Mouse (Mus musculus): Measurements from ENCODE around the gene Brca1.
"Not testable (repeated sequence)": the region's sequence is repeated elsewhere in the genome, so short reads cannot be mapped to it uniquely, and the experiment has no call there.

Brca1 gene

DNA sequence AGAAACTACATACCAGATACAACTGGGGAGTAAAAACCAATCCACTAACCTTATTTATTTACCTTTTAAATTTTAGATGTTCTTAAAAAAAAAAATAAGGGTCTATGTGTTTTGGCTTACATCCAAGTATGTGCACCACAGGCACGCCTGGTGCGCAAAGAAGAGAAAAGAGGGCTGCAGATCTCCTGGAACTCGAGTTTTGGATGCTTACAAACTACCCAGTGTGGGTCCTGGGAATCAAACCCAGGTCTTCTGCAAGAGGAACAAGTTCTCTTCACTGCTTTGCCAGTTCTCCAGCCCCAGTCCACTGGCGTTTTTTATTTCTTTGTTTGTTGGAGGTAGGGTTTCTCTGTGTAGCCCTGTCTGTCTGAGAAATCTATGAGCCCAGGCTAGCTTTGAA, 25.1 kb downstream of the Brca1 start:
- no peak for DNase-seq

DNA sequence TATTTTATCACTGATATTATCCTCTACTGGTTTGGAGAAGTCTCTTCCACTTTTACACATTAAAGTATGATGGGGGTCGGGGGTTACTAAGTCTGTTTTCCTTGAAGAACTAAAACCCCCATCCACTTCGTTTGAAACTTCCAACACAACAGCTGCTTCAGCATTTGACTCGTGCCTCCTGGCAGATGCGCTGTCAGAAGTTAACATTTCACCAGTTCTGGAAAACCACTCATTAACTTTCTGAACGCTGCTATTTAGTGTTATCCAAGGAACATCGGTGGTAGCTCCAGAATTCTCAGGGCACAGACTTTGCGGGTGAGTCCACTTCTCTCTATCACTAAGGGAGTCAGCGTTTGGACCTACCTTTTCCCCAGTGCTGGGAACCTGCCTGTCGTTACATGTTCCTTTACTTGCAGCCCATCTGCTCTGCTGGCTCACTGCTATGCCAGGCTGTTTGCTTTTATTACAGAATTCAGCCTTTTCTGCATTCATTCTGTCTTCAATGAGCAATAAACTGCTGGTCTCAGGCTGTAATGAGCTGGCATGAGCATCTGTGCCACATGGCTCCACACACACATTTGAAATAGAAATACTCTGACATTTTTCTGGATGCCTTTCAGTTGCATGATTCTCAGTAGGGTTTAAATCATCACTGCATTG, 25.7 kb downstream of the Brca1 start:
- DNase-seq, result no peak

DNA sequence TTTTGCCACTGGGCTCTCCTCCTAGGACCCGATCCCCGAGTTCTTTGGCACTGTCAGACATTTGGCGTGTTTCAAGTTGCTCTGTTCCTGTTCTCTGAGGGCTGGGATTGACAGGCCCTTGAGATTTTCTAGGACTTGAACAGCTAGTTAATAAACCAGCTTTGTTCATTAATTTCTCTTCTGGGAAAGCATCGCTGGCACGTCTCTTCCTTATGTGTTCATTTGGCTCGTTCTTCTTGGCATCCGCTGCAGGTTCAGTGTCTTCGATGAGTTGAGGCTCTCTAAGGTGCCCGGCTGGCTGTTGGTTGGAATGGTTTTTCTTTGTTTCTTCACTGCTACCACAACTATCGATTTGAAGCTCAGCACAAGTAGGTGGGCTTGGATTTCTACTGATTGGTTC, 26.7 kb downstream of the Brca1 start:
- DNase-seq, result no peak

- no peak for DNase-seq
Measured at GRCm38 (mm10) chr11:101524446-101524845, 27.3 kb downstream of the Brca1 start.

DNA sequence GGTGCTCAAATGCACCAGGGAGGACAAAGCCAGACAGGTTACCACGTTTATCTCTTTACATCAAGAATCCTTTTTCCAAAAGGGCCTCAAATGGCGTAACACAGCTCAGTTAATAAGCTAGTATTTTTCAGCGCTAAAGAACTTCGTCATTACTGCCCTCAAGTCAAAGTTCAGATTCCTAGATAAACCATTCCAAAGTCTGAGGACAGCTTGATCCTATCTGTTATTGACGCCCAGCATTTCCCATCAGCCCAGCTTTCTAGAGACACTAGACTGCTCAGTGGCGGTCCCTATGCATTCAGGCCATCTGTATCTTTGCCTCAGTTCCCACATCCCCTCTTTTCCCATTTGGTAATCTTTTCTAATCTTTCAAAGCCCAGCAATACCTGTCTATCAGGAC, 32.4 kb downstream of the Brca1 start:
- DNase-seq, result no peak

GRCm38 (mm10) chr11:101518937-101519336, 32.8 kb downstream of the Brca1 start:
- DNase-seq, result no peak

DNA sequence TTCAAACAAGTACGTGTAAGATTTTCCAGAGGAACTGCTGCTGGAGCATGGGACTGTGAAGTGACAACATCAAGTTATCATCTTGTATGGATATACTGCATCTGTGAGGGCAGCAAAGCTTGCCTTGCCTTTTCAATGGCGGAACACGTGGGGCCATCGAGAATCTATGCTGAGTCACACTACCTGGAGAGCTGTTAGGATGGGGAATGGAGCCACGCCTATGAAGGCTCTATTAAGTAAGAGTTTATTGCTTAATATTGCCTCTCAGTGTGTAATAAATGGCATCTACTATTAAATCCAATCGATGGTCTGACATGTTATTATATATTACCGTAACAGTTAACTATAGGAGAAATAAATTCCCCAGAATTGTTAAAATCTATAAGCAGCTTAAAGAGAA, 44.7 kb downstream of the Brca1 start:
- DNase-seq, result no peak

DNA sequence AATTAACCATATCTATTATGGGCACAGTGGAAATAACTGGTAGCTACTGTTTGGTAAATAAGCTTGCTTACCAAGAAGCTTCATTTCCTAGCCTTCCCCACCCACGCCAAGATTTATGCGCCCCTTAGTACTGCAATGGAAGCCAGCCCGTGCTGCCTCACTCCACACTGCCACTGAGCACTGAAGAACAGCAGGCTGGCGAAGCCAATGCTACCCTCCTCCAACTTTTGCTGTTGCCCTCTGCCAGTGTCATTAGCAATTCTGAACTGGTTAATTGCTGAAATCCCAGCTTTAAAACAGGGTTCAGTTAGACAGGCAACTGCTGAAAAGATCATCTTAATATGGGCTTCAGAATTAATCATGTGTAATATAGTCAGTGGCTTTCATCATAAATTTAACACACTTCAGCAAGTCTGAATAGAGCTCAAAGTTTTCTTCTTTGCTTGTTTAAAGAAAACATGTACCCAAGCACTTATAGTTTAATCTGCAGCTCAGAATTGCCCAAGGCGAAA, 45.4 kb downstream of the Brca1 start:
- no peak for DNase-seq

GRCm38 (mm10) chr11:101486126-101486525, 65.6 kb downstream of the Brca1 start:
- DNase-seq, result no peak

GRCm38 (mm10) chr11:101485509-101486028, 66.2 kb downstream of the Brca1 start:
- no peak for DNase-seq

DNA sequence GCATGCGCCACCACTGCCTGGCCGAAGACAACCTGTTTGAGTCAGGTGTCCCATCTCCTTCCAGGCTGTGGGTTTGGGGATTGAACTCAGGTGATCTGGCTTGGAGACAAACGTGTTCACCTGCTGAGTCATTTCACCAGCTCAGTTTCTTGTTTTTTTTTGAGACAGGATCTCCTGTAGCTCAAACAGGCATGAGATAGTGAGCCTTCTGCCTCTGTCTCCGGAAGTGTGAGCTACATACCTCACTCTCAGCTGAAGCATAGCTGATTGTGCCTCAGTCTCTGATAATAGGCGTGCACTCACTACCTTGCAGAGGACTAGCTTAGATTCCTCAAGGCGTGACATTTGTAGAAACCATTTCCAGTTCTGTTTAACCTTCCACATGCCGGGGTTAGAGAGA, 66.9 kb downstream of the Brca1 start:
- DNase-seq, result no peak

GRCm38 (mm10) chr11:101484245-101484644, 67.5 kb downstream of the Brca1 start:
- DNase-seq, result no peak

- no peak for DNase-seq
Measured at GRCm38 (mm10) chr11:101483804-101484203, 68.0 kb downstream of the Brca1 start.

- DNase-seq, result no peak
Measured at GRCm38 (mm10) chr11:101480912-101481311, 70.8 kb downstream of the Brca1 start.

GRCm38 (mm10) chr11:101479171-101479635, 72.6 kb downstream of the Brca1 start:
- no peak for DNase-seq

- no peak for DNase-seq
Measured at GRCm38 (mm10) chr11:101477552-101478211, 74.1 kb downstream of the Brca1 start.

GRCm38 (mm10) chr11:101477194-101477551, 74.6 kb downstream of the Brca1 start:
- no peak for DNase-seq

GRCm38 (mm10) chr11:101476361-101476760, 75.4 kb downstream of the Brca1 start:
- not testable (repeated sequence) for DNase-seq

DNA sequence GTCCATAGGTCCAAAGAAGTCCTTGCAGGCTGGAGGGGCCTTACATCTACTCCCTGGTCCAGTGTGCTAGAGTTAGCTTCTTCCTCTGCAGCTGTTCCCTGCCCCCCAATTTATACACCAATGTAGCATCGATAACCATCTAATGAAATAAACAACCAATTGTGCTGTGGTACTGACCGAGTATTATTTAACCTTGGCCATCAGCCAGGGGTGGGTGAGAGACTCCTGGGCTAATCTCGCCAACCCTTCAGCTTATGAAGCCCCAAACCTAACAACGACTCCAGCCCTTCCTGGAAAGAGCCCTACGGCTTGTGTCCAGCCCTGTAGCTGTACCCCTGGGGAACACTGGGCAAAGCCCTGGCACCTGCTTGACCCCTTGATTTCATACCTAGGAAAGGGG, 77.5 kb downstream of the Brca1 start:
- no peak for DNase-seq

GRCm38 (mm10) chr11:101473686-101474085, 78.1 kb downstream of the Brca1 start:
- DNase-seq, result not testable (repeated sequence)

- DNase-seq, result no peak
Measured at GRCm38 (mm10) chr11:101472336-101472735, 79.4 kb downstream of the Brca1 start.

DNA sequence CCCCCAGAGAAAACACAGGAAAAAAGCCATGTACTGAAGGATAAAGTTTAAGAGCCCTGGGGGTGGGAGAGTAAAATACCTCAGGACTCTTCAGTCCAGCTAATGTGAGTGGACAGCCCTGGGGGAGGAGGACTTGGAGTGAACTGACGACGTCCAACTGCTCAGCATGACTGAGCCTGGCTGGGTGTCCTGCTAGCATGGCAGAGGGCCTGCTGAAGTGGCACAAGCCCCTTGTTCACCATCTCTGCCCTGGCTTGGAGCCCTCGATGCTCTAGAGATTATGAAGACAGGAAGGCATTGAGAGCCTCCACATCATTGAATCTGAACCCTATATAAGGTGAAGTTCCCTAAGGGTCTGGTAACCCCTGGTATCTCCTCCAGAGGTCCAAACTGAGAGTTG, 79.8 kb downstream of the Brca1 start:
- no peak for DNase-seq

GRCm38 (mm10) chr11:101470206-101470605, 81.5 kb downstream of the Brca1 start:
- DNase-seq, result no peak

GRCm38 (mm10) chr11:101469155-101469554, 82.6 kb downstream of the Brca1 start:
- DNase-seq, result no peak

Data from B cell, adult 2 months (primary cell).